15 mouse cellular contexts compared by ENCODE assay signal in genomic region chr6:6459918-6460239, GRCm38 (mm10).
DNase-seq lines count a peak whose midpoint lies in the region; ATAC-seq and TF ChIP-seq lines count a peak whose summit lies in the region.
"Had no signal": no experiment of that assay in that cellular context is flagged by ENCODE, and none has a peak within 500 bp of the region (broad histone marks: within the 10 kb centered on the region; RNA-seq: fewer than 3 reads in every experiment).

No protein-coding gene starts in this region.

- H3K4me1 ChIP-seq in heart, embryonic 10.5 days: peaks cover 16% of the 10 kb centered on the region
- H3K4me1 ChIP-seq in forebrain, embryonic 11.5 days (replicated peaks; ENCODE audit: control insufficient read depth, insufficient read depth, low read length): peaks cover 12% of the 10 kb centered on the region; the same call in 1 of the 2 replicates
- H3K4me1 ChIP-seq in hindbrain, embryonic 15.5 days (replicated peaks): peaks cover 12% of the 10 kb centered on the region
- peaks cover 2% of the 10 kb centered on the region; the same call in 1 of the 2 replicates for H3K4me1 ChIP-seq in midbrain, postnatal 0 days (ENCODE audit: insufficient read depth, low read length)
- H3K4me1 ChIP-seq: heart, embryonic 15.5 days; megakaryocyte, embryonic 14.5 days had no signal

- intact Hi-C loops in left cerebral cortex, postnatal 36 days (cut with DNase I): no loop called here
- intact Hi-C loops in left cerebral cortex, postnatal 25 days (cut with DNase I): no loop called here

- H3K27ac ChIP-seq in heart, embryonic 10.5 days: peak overlapping the region; percentile 47; the same call in 1 of the 2 replicates
- peak overlapping the region; percentile 58; the same call in 1 of the 2 replicates for H3K27ac ChIP-seq in forebrain, embryonic 11.5 days (ENCODE audit: low read depth, low read length)
- no peak overlapping the region for H3K27ac ChIP-seq in hindbrain, embryonic 15.5 days (replicated peaks)
- H3K27ac ChIP-seq in midbrain, postnatal 0 days (ENCODE audit: low read depth, low read length): no peak overlapping the region
- H3K27ac ChIP-seq: gastrocnemius, adult 2 months; heart, embryonic 15.5 days; limb, embryonic 12.5 days had no signal

- H3K27me3 ChIP-seq in heart, embryonic 10.5 days (ENCODE audit: insufficient read depth, poor library complexity, severe bottlenecking): no peaks in the 10 kb centered on the region
- no peaks in the 10 kb centered on the region for H3K27me3 ChIP-seq in forebrain, embryonic 11.5 days (ENCODE audit: control insufficient read depth, insufficient read depth, low read length)
- no peaks in the 10 kb centered on the region for H3K27me3 ChIP-seq in hindbrain, embryonic 15.5 days
- H3K27me3 ChIP-seq in midbrain, postnatal 0 days (ENCODE audit: insufficient read depth, low read length): no peaks in the 10 kb centered on the region
- H3K27me3 ChIP-seq: heart, embryonic 15.5 days had no signal

- H3K4me3 ChIP-seq in heart, embryonic 10.5 days: no peak overlapping the region
- H3K4me3 ChIP-seq in forebrain, embryonic 11.5 days (ENCODE audit: low read depth, low read length): no peak overlapping the region
- H3K4me3 ChIP-seq in hindbrain, embryonic 15.5 days: no peak overlapping the region
- no peak overlapping the region for H3K4me3 ChIP-seq in midbrain, postnatal 0 days (ENCODE audit: low read depth, low read length)
- H3K4me3 ChIP-seq: gastrocnemius, adult 2 months; heart, embryonic 15.5 days; limb, embryonic 12.5 days; megakaryocyte, embryonic 14.5 days had no signal

- WGBS in heart, embryonic 10.5 days: 28% methylated on average over 2 of the region's 2 CpGs
- 3% methylated on average over 2 of the region's 2 CpGs for WGBS in forebrain, embryonic 11.5 days
- WGBS in hindbrain, embryonic 15.5 days: 4% methylated on average over 2 of the region's 2 CpGs
- 21% methylated on average over 2 of the region's 2 CpGs for WGBS in midbrain, postnatal 0 days

- TF ChIP-seq CTCF in midbrain, postnatal 0 days (IDR thresholded peaks at IDR 0.05): no peak

- no peak for DNase-seq in heart, embryonic 10.5 days (ENCODE audit: low spot score)
- DNase-seq in heart, adult 11 months: no peak
- DNase-seq in forebrain, embryonic 11.5 days (ENCODE audit: low spot score): no peak
- DNase-seq in midbrain, postnatal 0 days (ENCODE audit: low spot score): no peak
- no peak for DNase-seq in left cerebral cortex, postnatal 36 days (ENCODE audit: low spot score in 2 of 2)
- no peak for DNase-seq in left cerebral cortex, postnatal 25 days (ENCODE audit: low spot score in 2 of 2)
- no peak for DNase-seq in right cerebral cortex, postnatal 10 days (ENCODE audit: low spot score in 2 of 2)
- DNase-seq: cerebellum, adult 9-11 months; gastrocnemius, adult 2 months; lung, adult 2 months had no signal

- no peaks in the 10 kb centered on the region for H3K9me3 ChIP-seq in heart, embryonic 10.5 days
- no peaks in the 10 kb centered on the region for H3K9me3 ChIP-seq in forebrain, embryonic 11.5 days (ENCODE audit: control insufficient read depth, low read length)
- no peaks in the 10 kb centered on the region for H3K9me3 ChIP-seq in hindbrain, embryonic 15.5 days
- H3K9me3 ChIP-seq in midbrain, postnatal 0 days (ENCODE audit: low read length): no peaks in the 10 kb centered on the region
- H3K9me3 ChIP-seq: G1E; heart, embryonic 15.5 days; limb, embryonic 12.5 days; megakaryocyte, embryonic 14.5 days had no signal

- ATAC-seq in forebrain, embryonic 11.5 days (replicated peaks; ENCODE audit: low FRiP score): peak; percentile 68
- peak; percentile 71; the same call in 1 of the 2 replicates for ATAC-seq in hindbrain, embryonic 15.5 days (ENCODE audit: low FRiP score, low read depth)
- ATAC-seq in midbrain, postnatal 0 days (ENCODE audit: low FRiP score): peak; percentile 23; the same call in 1 of the 2 replicates

- H3K36me3 ChIP-seq in heart, embryonic 10.5 days: no peaks in the 10 kb centered on the region
- H3K36me3 ChIP-seq in forebrain, embryonic 11.5 days (ENCODE audit: control insufficient read depth, insufficient read depth, low read length): no peaks in the 10 kb centered on the region
- no peaks in the 10 kb centered on the region for H3K36me3 ChIP-seq in hindbrain, embryonic 15.5 days
- H3K36me3 ChIP-seq in midbrain, postnatal 0 days (ENCODE audit: insufficient read depth, low read length): no peaks in the 10 kb centered on the region
- H3K36me3 ChIP-seq: G1E; heart, embryonic 15.5 days; limb, embryonic 12.5 days had no signal

- 0 out of 2 replicates have a peak overlapping the region, but pooled peaks have one; percentile 18 for H3K4me2 ChIP-seq in forebrain, embryonic 11.5 days (ENCODE audit: low read depth, low read length, severe bottlenecking)
- H3K4me2 ChIP-seq in hindbrain, embryonic 15.5 days: peak overlapping the region; percentile 35
- no peak overlapping the region for H3K4me2 ChIP-seq in midbrain, postnatal 0 days (ENCODE audit: low read depth, low read length, poor library complexity, severe bottlenecking)
- H3K4me2 ChIP-seq: heart, embryonic 15.5 days had no signal

- 0 out of 2 replicates have a peak overlapping the region, but pooled peaks have one; percentile 33 for H3K9ac ChIP-seq in forebrain, embryonic 11.5 days (ENCODE audit: low read length)
- no peak overlapping the region for H3K9ac ChIP-seq in hindbrain, embryonic 15.5 days
- no peak overlapping the region for H3K9ac ChIP-seq in midbrain, postnatal 0 days (replicated peaks; ENCODE audit: low read length, poor library complexity, severe bottlenecking)
- H3K9ac ChIP-seq: heart, embryonic 15.5 days; limb, embryonic 12.5 days had no signal

Comparison
In these comparisons a context has a peak if more than half of its experiments do, and no peak if none do; other contexts are left out.
1. H3K27ac ChIP-seq: peak in heart, embryonic 10.5 days (single experiment) and forebrain, embryonic 11.5 days (single experiment); none in hindbrain, embryonic 15.5 days (single experiment) and midbrain, postnatal 0 days (single experiment).
2. Peak in every context shown above with its lines, with median percentiles within 50 percentile points of each other: ATAC-seq.